Mouse (Mus musculus) liver, embryonic 13.5 days (tissue): ENCODE results near the gene Lag3. TPM values are rescaled to one million over a fixed set of nuclear protein-coding genes. Genes with fewer than 3 reads are reported as not detected.

Source experiments
- ATAC-seq: fragments of 200-750 bp; cut with Nextera tagmentation; 2 replicates; pipeline ENCODE4 v1.8.0; 2017; ENCODE audit warnings: low read depth, mild to moderate bottlenecking, moderate number of reproducible peaks, moderate library complexity
- DNase-seq: peaks from one replicate; pipeline ENCODE4 v3.0.0; 2022
- H3K27ac ChIP-seq: fragments of 300-500 bp; sonication (generic); 2 replicates; pipeline ENCODE4 v1.5.1; 2015; ENCODE audit warnings: moderate library complexity, mild to moderate bottlenecking, inconsistent platforms
- H3K27me3 ChIP-seq: fragments of 300-500 bp; sonication (generic); 2 replicates; pipeline ENCODE4 v1.6.1; 2015; ENCODE audit warnings: mild to moderate bottlenecking, inconsistent platforms
- H3K36me3 ChIP-seq: fragments of 300-500 bp; sonication (generic); 2 replicates; pipeline ENCODE4 v1.6.1; 2015; ENCODE audit warnings: mild to moderate bottlenecking, inconsistent platforms
- H3K4me1 ChIP-seq: fragments of 300-500 bp; sonication (generic); replicated peaks from 2 replicates; pipeline ENCODE4 v1.6.1; 2015; ENCODE audit warnings: inconsistent platforms
- H3K4me2 ChIP-seq: fragments of 300-500 bp; sonication (generic); 2 replicates; pipeline ENCODE4 v1.6.1; 2015; ENCODE audit warnings: inconsistent platforms, mild to moderate bottlenecking, moderate library complexity
- H3K4me3 ChIP-seq: fragments of 300-500 bp; sonication (generic); replicated peaks from 2 replicates; pipeline ENCODE4 v1.5.1; 2015; ENCODE audit warnings: mild to moderate bottlenecking, inconsistent platforms
- H3K9ac ChIP-seq: fragments of 300-500 bp; sonication (generic); 2 replicates; pipeline ENCODE4 v1.6.1; 2015; ENCODE audit warnings: mild to moderate bottlenecking, inconsistent platforms
- H3K9me3 ChIP-seq: fragments of 300-500 bp; sonication (generic); replicated peaks from 2 replicates; pipeline ENCODE4 v1.6.1; 2016; ENCODE audit warnings: inconsistent platforms
- WGBS: fragments of 180-500 bp; shearing (Covaris S2); methylation state at CpG from one replicate; pipeline ENCODE4 v1.1.7; 2015; ENCODE audit not compliant: insufficient replicate concordance; 5-methylcytosine and 5-hydroxymethylcytosine counted together
- polyA plus RNA-seq: library from polyadenylated mRNA; unstranded; fragments of >200 nt; fragmentation: Nextera tagmentation; extraction: Ambion mirVana; gene quantifications from 2 replicates; pipeline ENCODE4 v1.2.1, GENCODE M21; 2015

Lag3 gene
- polyA plus RNA-seq, 1 experiment from 2014 or later, result 0.18 TPM

GRCm38 (mm10) chr6:124913214-124913613, 1.7 kb upstream of the Lag3 start:
- 29% methylated on average over 6 of the region's 6 CpGs for WGBS
- Histone ChIP-seq H3K9ac (no peak overlapping the region), H3K27me3 (peaks cover 94% of the 10 kb centered on the region), H3K4me1 (peaks cover 51% of the 10 kb centered on the region), H3K27ac (no peak overlapping the region), H3K4me3 (no peak overlapping the region), H3K4me2 (no peak overlapping the region), H3K9me3 (no peaks in the 10 kb centered on the region), H3K36me3 (peaks cover 12% of the 10 kb centered on the region)
- DNase-seq, result no peak
- ATAC-seq, result no peak

GRCm38 (mm10) chr6:124910032-124910431, 1.5 kb downstream of the Lag3 start:
- Histone ChIP-seq H3K27me3 (peaks cover 75% of the 10 kb centered on the region), H3K9me3 (no peaks in the 10 kb centered on the region), H3K27ac (no peak overlapping the region), H3K4me2 (peak overlapping the region; percentile 35; the same call in 1 of the 2 replicates), H3K36me3 (peaks cover 12% of the 10 kb centered on the region), H3K4me3 (no peak overlapping the region), H3K9ac (no peak overlapping the region), H3K4me1 (peaks cover 27% of the 10 kb centered on the region)
- no peak for ATAC-seq
- DNase-seq, result no peak
- 4% methylated on average over 32 of the region's 32 CpGs for WGBS

DNA sequence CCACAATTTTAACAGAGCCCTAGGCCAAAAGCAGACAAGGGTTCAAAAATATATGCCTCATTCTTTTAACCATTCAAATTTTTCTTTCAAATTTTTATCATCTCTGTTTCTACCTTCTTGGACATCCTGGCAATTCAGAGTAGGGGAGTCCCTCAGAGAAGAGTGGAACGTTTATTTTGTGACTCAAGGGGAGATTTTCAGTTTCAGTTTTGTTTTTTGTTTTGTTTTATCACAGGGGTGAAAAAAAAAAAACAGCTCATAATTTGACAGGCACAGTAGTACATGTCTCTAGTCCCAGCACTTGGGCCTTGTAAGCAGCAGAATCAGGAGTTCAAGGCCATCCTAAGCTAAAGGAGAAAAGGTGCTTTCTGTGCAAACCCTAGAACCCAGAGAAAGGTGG, 3.7 kb downstream of the Lag3 start:
- 42% methylated on average over 1 of the region's 1 CpGs for WGBS
- no peaks in the 10 kb centered on the region for H3K9me3 ChIP-seq
- peaks cover 56% of the 10 kb centered on the region for H3K27me3 ChIP-seq
- no peak for DNase-seq
- ATAC-seq, result no peak
- no peak overlapping the region for H3K4me2 ChIP-seq
- peaks cover 17% of the 10 kb centered on the region for H3K4me1 ChIP-seq
- H3K9ac ChIP-seq, result no peak overlapping the region
- no peaks in the 10 kb centered on the region for H3K36me3 ChIP-seq
- no peak overlapping the region for H3K27ac ChIP-seq
- no peak overlapping the region for H3K4me3 ChIP-seq

- Histone ChIP-seq H3K4me3 (no peak overlapping the region), H3K4me1 (peaks cover 17% of the 10 kb centered on the region), H3K4me2 (peak overlapping the region; percentile 91), H3K27ac (no peak overlapping the region), H3K9me3 (no peaks in the 10 kb centered on the region), H3K9ac (no peak overlapping the region), H3K36me3 (no peaks in the 10 kb centered on the region), H3K27me3 (peaks cover 31% of the 10 kb centered on the region)
- DNase-seq (no peak), ATAC-seq (no peak)
- WGBS, result 57% methylated on average over 16 of the region's 16 CpGs
These were observed 6.3 kb downstream of the Lag3 start for GRCm38 (mm10) chr6:124904991-124905860.

GRCm38 (mm10) chr6:124904161-124904981, 7.1 kb downstream of the Lag3 start:
- peak; percentile 56 for ATAC-seq
- peak; percentile 50 for DNase-seq
- 20% methylated on average over 24 of the region's 24 CpGs for WGBS

DNA sequence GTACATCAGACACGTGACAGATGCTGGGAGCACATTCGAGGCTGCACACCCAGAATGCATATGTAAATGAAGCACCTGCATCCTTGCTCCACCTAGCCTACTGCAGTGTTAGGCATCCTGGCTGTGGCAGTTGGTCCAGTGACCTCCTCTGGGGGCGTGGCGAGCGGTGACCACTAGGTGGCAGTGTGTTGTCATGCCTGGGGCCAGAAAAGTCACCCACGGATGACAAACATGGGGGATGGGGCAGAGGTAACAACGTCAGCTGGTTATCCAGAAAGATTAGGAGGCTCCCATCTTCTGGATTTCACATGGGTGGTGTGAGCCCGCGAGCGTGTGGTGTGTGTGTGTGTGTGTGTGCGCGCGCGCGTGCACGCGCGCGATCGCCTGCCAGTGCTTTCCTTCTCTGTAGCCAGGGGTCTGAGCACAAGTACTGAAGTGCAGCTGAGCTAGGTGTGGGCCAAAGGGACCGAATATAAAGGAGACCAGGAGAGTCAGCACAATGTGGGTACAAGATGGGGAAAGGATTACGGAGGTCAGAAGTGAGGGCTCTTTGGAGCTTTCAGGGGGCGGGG, 7.8 kb downstream of the Lag3 start:
- Histone ChIP-seq H3K36me3 (no peaks in the 10 kb centered on the region), H3K27me3 (peaks cover 17% of the 10 kb centered on the region), H3K4me2 (peak overlapping the region; percentile 91), H3K4me1 (peaks cover 13% of the 10 kb centered on the region), H3K9ac (peak overlapping the region; percentile 72), H3K27ac (peak overlapping the region; percentile 85), H3K9me3 (no peaks in the 10 kb centered on the region), H3K4me3 (peak overlapping the region; percentile 68)
- DNase-seq, result peak; percentile 86
- WGBS, result under 1% methylated on average over 23 of the region's 23 CpGs
- ATAC-seq, result peak; percentile 73

More at GRCm38 (mm10) chr6:124904161-124904981, 7.1 kb downstream of the Lag3 start:
- Histone ChIP-seq H3K4me3 (peak overlapping the region; percentile 68), H3K36me3 (no peaks in the 10 kb centered on the region), H3K4me2 (peak overlapping the region; percentile 91), H3K27me3 (peaks cover 22% of the 10 kb centered on the region), H3K9ac (peak overlapping the region; percentile 72), H3K9me3 (no peaks in the 10 kb centered on the region), H3K27ac (peak overlapping the region; percentile 85), H3K4me1 (peaks cover 13% of the 10 kb centered on the region)

GRCm38 (mm10) chr6:124901851-124902250, 9.7 kb downstream of the Lag3 start:
- no peak for ATAC-seq
- DNase-seq, result no peak
- Histone ChIP-seq H3K9ac (no peak overlapping the region), H3K27me3 (no peaks in the 10 kb centered on the region), H3K27ac (no peak overlapping the region), H3K9me3 (no peaks in the 10 kb centered on the region), H3K4me2 (no peak overlapping the region), H3K4me3 (no peak overlapping the region), H3K4me1 (peaks cover 13% of the 10 kb centered on the region), H3K36me3 (no peaks in the 10 kb centered on the region)

- Histone ChIP-seq H3K4me3 (no peak overlapping the region), H3K27ac (no peak overlapping the region), H3K27me3 (no peaks in the 10 kb centered on the region), H3K4me1 (peaks cover 13% of the 10 kb centered on the region), H3K9ac (no peak overlapping the region), H3K4me2 (no peak overlapping the region), H3K9me3 (no peaks in the 10 kb centered on the region), H3K36me3 (no peaks in the 10 kb centered on the region)
- WGBS, result 21% methylated on average over 10 of the region's 10 CpGs
- no peak for DNase-seq
- ATAC-seq, result no peak
These were observed 10.6 kb downstream of the Lag3 start for GRCm38 (mm10) chr6:124900801-124901480.

- H3K27me3 ChIP-seq, result no peaks in the 10 kb centered on the region
- H3K9ac ChIP-seq, result no peak overlapping the region
- H3K9me3 ChIP-seq, result no peaks in the 10 kb centered on the region
- H3K4me2 ChIP-seq, result no peak overlapping the region
- no peak for ATAC-seq
- DNase-seq, result no peak
- no peak overlapping the region for H3K27ac ChIP-seq
- H3K4me3 ChIP-seq, result no peak overlapping the region
- WGBS, result 58% methylated on average over 8 of the region's 8 CpGs
- H3K4me1 ChIP-seq, result peaks cover 12% of the 10 kb centered on the region
- H3K36me3 ChIP-seq, result no peaks in the 10 kb centered on the region
These were observed 11.3 kb downstream of the Lag3 start for GRCm38 (mm10) chr6:124900056-124900800.

DNA sequence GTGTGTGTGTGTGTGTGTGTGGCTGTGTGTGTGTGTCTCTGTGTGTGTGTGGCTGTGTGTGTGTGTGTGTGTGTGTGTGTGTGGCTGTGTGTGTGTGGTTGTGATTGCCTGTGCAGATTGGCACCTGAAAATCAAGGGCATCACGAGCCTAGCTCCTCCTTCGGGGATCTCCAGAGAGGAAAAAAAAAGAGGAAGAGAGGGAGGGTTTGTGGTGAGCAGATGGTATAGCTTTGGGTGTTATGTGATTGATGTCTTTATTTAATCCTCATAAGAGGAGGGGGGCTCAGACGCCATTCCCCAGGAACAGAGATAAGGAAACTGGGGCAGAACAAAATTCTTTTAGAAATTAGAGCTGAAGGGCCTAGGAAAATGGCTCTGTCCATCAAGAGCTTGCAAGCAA, 13.1 kb downstream of the Lag3 start:
- H3K9me3 ChIP-seq, result no peaks in the 10 kb centered on the region
- no peak overlapping the region for H3K4me3 ChIP-seq
- H3K36me3 ChIP-seq, result no peaks in the 10 kb centered on the region
- DNase-seq (no peak), ATAC-seq (no peak)
- no peak overlapping the region for H3K9ac ChIP-seq
- H3K27me3 ChIP-seq, result no peaks in the 10 kb centered on the region
- WGBS, result 14% methylated on average over 3 of the region's 3 CpGs
- H3K4me1 ChIP-seq, result no peaks in the 10 kb centered on the region
- no peak overlapping the region for H3K27ac ChIP-seq
- no peak overlapping the region for H3K4me2 ChIP-seq
